Mouse (Mus musculus) G1E (cell line): ENCODE results near the gene Atp5f1. TPM values are rescaled to one million over a fixed set of nuclear protein-coding genes. Genes with fewer than 3 reads are reported as not detected.
A peak's percentile ranks its signal among the peaks of the same experiment; 100 is the strongest.
"Not testable (repeated sequence)": the region's sequence is repeated elsewhere in the genome, so short reads cannot be mapped to it uniquely, and the experiment has no call there.

Source experiments
- ATAC-seq: 2 replicates; pipeline ENCODE4 v1.8.0; 2016; ENCODE audit warnings: mild to moderate bottlenecking; ENCODE audit not compliant: insufficient number of reproducible peaks, poor library complexity, low FRiP score, severe bottlenecking; ENCODE audit errors: extremely low read depth
- DNase-seq: peaks from one replicate; pipeline ENCODE4 v3.0.0; 2012; ENCODE audit warnings: low spot score
- H3K27me3 ChIP-seq: 2 replicates; pipeline ENCODE4 v1.6.1; 2012; ENCODE audit warnings: mild to moderate bottlenecking, low read length, inconsistent platforms; ENCODE audit not compliant: insufficient read depth
- H3K36me3 ChIP-seq: replicated peaks from 2 replicates; pipeline ENCODE3; 2012; ENCODE audit warnings: mild to moderate bottlenecking, inconsistent platforms
- H3K4me1 ChIP-seq: 2 replicates; pipeline ENCODE4 v1.6.1; 2012; ENCODE audit warnings: low read depth, low read length, inconsistent platforms, mixed read lengths; ENCODE audit not compliant: insufficient read depth
- H3K4me3 ChIP-seq: 2 replicates; pipeline ENCODE4 v1.5.1; 2012; ENCODE audit warnings: low read depth, mild to moderate bottlenecking, inconsistent platforms, low read length, moderate library complexity, mixed read lengths
- H3K9me3 ChIP-seq: replicated peaks from 2 replicates; pipeline ENCODE4 v1.6.1; 2012; ENCODE audit warnings: inconsistent platforms
- CTCF ChIP-seq: IDR thresholded peaks from 2 replicates; pipeline ENCODE4 v1.5.1; 2012; ENCODE audit warnings: low read depth, low read length, inconsistent platforms, mixed read lengths
- GATA1 ChIP-seq: IDR thresholded peaks from 2 replicates; pipeline ENCODE4 v1.6.1; 2012; ENCODE audit warnings: borderline replicate concordance, low read length, inconsistent platforms, mixed read lengths
- GATA2 ChIP-seq: IDR thresholded peaks from 2 replicates; pipeline ENCODE4 v1.6.1; 2012; ENCODE audit warnings: low read depth, low read length, inconsistent platforms, borderline replicate concordance
- POLR2AphosphoS5 ChIP-seq: IDR thresholded peaks from 2 replicates; pipeline ENCODE4 v1.6.1; 2012; ENCODE audit warnings: low read depth, low read length, inconsistent platforms; ENCODE audit not compliant: insufficient replicate concordance
- TAL1 ChIP-seq: conservative IDR thresholded peaks from 2 replicates; pipeline ENCODE4 v1.6.1; 2012; ENCODE audit warnings: low read depth, low read length, inconsistent platforms, mixed read lengths
- polyA plus RNA-seq: library from polyadenylated mRNA; stranded (reverse); fragments of >175 nt; gene quantifications from 2 replicates; pipeline ENCODE4 v1.2.3, GENCODE M21; 2012
- total RNA-seq, 2 experiments: library from RNA; stranded (forward) in 1 of 2; stranded (reverse) in 1 of 2; fragments of 200-1000 nt in 1 of 2; fragments of >200 nt in 1 of 2; fragmentation: Nextera tagmentation in 1 of 2; gene quantifications; 2 replicates each; pipeline ENCODE4 v1.2.3; 2014 to 2017

The Atp5f1 gene
- total RNA-seq (2014; fragmentation: Nextera tagmentation): 239 and 247 TPM in 2 replicates
- 853 and 891 TPM in 2 replicates for total RNA-seq (2017)
- polyA plus RNA-seq: 110 and 140 TPM in 2 replicates

GRCm38 (mm10) chr3:105959999-105960398 lies at the start of gene Atp5f1:
Atp5f1 (minus strand) TSS chr3:105960099.
- H3K9me3 ChIP-seq: no peaks in the 10 kb centered on the region
- no peaks in the 10 kb centered on the region for H3K27me3 ChIP-seq
- H3K36me3 ChIP-seq: peaks cover 76% of the 10 kb centered on the region
- TF ChIP-seq POLR2AphosphoS5: no peak
- no peak for TF ChIP-seq TAL1
- TF ChIP-seq GATA1: no peak
- peak within 1 kb of the TSS; percentile 98 for H3K4me3 ChIP-seq
- DNase-seq (no peak), ATAC-seq (no peak)
- H3K4me1 ChIP-seq: peaks cover 58% of the 10 kb centered on the region

DNA sequence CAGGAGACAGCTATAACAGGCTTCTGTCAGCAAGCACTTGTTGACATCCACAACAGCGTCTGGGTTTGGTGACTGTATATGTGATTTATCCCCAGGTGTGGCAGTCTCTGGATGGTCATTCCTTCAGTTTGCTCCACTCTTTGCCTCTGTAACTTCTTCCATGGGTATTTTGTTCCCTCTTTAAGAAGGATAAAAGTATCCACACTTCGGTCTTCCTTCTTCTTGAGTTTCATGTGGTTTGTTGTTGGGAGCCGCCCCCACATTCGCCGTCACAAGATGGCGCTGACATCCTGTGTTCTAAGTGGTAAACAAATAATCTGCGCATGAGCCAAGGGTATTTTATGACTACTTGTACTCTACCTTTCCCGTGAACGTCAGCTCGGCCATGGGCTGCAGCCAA lies 43.5 kb upstream of the Atp5f1 start:
- H3K27me3 ChIP-seq, H3K36me3 ChIP-seq, H3K4me3 ChIP-seq, H3K4me1 ChIP-seq, DNase-seq, ATAC-seq, H3K9me3 ChIP-seq: not testable (repeated sequence)

DNA sequence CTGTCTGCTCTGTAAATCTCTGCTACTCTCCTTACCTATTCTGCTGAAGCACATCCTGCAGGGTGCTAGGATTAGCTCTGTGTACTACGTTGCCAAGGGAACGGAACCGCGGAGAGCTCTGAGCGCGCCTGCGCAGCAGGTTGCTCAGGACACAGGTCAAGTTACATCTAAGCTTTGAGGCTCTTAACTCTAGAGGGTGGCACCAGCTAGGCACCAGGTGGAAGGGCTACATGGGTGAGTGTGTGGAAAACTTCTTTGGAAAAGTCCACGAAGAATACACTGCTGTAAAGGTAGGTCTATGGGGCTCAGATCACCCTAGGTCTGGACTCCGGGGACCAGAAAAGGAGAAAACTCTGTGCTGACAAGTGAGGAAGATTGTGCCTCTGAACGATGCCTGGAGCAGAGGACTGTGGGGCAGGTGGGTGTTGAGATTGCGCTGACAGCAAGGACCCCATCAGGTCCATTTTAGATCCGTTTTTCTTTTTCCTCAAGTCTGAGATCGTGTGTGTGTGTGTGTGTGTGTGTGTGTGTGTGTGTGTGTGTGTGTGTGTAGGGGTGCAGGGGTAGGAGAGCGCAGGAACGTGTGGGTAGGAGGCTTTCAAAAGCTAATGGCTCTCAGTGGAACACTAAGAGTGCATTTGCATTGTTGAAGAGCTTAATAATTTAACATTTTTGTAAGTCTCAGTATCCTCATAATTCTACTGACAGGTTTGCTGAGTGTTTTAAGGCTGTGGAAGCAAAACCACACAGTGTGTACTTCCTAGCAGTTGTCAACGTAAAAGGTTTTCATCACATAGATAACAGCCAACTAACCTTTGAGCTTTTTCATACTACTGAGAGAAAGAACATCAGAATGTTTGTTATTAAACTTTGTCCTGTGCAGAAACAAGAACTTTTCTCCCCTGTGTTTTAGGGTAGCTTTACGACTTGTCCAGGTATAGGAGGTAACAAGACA lies 41.8 kb upstream of the Atp5f1 start:
- ATAC-seq (no peak), DNase-seq (no peak)
- H3K27me3 ChIP-seq: peaks cover 5% of the 10 kb centered on the region; the same call in 1 of the 2 replicates
- H3K4me1 ChIP-seq: no peaks in the 10 kb centered on the region
- H3K9me3 ChIP-seq: no peaks in the 10 kb centered on the region
- no peaks in the 10 kb centered on the region for H3K36me3 ChIP-seq
- no peak overlapping the region for H3K4me3 ChIP-seq
- no peak for TF ChIP-seq POLR2AphosphoS5
- TF ChIP-seq GATA2: no peak
- TF ChIP-seq TAL1: no peak
- TF ChIP-seq GATA1: no peak
- no peak for TF ChIP-seq CTCF

DNA sequence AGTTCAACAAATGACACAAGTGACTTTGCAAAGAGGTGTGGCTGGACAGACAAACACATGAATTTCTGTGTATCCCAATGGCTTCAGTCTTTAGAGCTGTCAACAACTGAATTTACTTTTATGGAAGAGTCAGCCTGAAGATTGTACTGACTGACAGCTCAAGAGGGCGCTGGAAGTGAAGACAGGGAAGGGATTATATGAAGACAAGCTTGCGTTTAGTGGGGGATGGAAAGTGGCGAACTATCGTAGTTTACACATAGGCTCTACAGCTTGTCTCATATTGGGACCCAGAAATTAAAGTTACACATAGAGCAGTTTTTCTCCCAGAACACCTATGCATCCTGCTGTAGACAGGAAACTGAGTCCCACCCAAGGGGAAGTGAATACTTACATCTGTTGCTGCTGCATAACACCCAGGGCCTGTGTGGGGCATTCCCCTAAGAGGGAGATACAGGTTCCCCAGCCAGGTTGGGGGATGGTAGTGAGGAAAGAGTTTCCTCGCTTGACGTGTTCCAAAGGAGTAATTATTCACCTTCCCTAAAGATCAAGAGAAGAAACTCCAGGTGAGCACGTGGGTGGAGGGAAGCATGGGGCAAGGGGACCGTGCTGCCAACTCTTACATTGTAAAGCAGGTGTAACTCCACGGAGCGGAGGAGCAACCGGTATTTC lies 40.9 kb upstream of the Atp5f1 start:
- H3K27me3 ChIP-seq: peaks cover 5% of the 10 kb centered on the region; the same call in 1 of the 2 replicates
- H3K36me3 ChIP-seq: no peaks in the 10 kb centered on the region
- no peaks in the 10 kb centered on the region for H3K9me3 ChIP-seq
- no peaks in the 10 kb centered on the region for H3K4me1 ChIP-seq
- H3K4me3 ChIP-seq: no peak overlapping the region
- DNase-seq: no peak
- no peak for TF ChIP-seq GATA2
- TF ChIP-seq POLR2AphosphoS5: no peak
- TF ChIP-seq CTCF: no peak
- TF ChIP-seq TAL1: no peak
- TF ChIP-seq GATA1: no peak
- no peak for ATAC-seq

- Histone ChIP-seq H3K4me1 (no peaks in the 10 kb centered on the region), H3K9me3 (no peaks in the 10 kb centered on the region), H3K4me3 (no peak overlapping the region), H3K36me3 (no peaks in the 10 kb centered on the region), H3K27me3 (peaks cover 4% of the 10 kb centered on the region; the same call in 1 of the 2 replicates)
- no peak for ATAC-seq
- no peak for DNase-seq
- TF ChIP-seq GATA1 (no peak), TAL1 (no peak), CTCF (no peak), POLR2AphosphoS5 (no peak), GATA2 (no peak)
Measured at GRCm38 (mm10) chr3:105994730-105995129, 34.8 kb upstream of the Atp5f1 start.

- DNase-seq: no peak
- no peak for TF ChIP-seq TAL1
- no peak for TF ChIP-seq GATA2
- no peak for TF ChIP-seq POLR2AphosphoS5
- 0 out of 2 replicates have a peak, but pooled peaks have one; percentile 1 for TF ChIP-seq CTCF
- TF ChIP-seq GATA1: no peak
Measured at GRCm38 (mm10) chr3:105991653-105992283, 31.9 kb upstream of the Atp5f1 start.

GRCm38 (mm10) chr3:105989611-105990010 lies 29.7 kb upstream of the Atp5f1 start:
- H3K4me1 ChIP-seq, H3K27me3 ChIP-seq, H3K4me3 ChIP-seq, H3K9me3 ChIP-seq, H3K36me3 ChIP-seq, DNase-seq, ATAC-seq: not testable (repeated sequence)

More at GRCm38 (mm10) chr3:105991653-105992283, 31.9 kb upstream of the Atp5f1 start:
- Histone ChIP-seq H3K27me3 (peaks cover 4% of the 10 kb centered on the region; the same call in 1 of the 2 replicates), H3K9me3 (no peaks in the 10 kb centered on the region), H3K4me3 (no peak overlapping the region), H3K36me3 (no peaks in the 10 kb centered on the region), H3K4me1 (no peaks in the 10 kb centered on the region)
- ATAC-seq: no peak
